Mouse (Mus musculus) effector memory CD4-positive, alpha-beta T cell, adult 7 months (primary cell): ENCODE results near the gene Sgpp2. TPM values are rescaled to one million over a fixed set of nuclear protein-coding genes. Genes with fewer than 3 reads are reported as not detected.

Experiments
- polyA plus RNA-seq: library from polyadenylated mRNA; unstranded; fragments of 100-300 nt; shearing (Covaris generic); gene quantifications from one replicate; pipeline ENCODE4 v1.2.1, GENCODE M21; 2017

Gene Sgpp2
- polyA plus RNA-seq, result 0.34 TPM

GRCm38 (mm10) chr1:78310021-78310752, at the start of gene Sgpp2:
TSS of gene Sgpp2 (plus strand) at chr1:78310345.

Other genes starting within 250 kb of the Sgpp2 start
- gene Pax3, start 113.2 kb upstream of the Sgpp2 start, polyA plus RNA-seq, result 0.29 TPM
- gene Farsb, start 178.6 kb downstream of the Sgpp2 start, polyA plus RNA-seq, result 71.1 TPM
- gene Mogat1, start 200.6 kb downstream of the Sgpp2 start, polyA plus RNA-seq, result not detected
- not detected for gene BC035947, start 201.8 kb downstream of the Sgpp2 start, polyA plus RNA-seq